Mouse (Mus musculus): ENCODE results near the gene Ap2a2. TPM values are rescaled to one million over a fixed set of nuclear protein-coding genes. Genes with fewer than 3 reads are reported as not detected.
"Not testable (repeated sequence)": the region's sequence is repeated elsewhere in the genome, so short reads cannot be mapped to it uniquely, and the experiment has no call there.

Gene Ap2a2
- polyA plus RNA-seq, 1 experiment from 2014 or later: 132 TPM

- no peak overlapping the region for H3K4me2 ChIP-seq
- H3K4me3 ChIP-seq: no peak overlapping the region
- H3K27ac ChIP-seq: no peak overlapping the region
- peaks cover 35% of the 10 kb centered on the region for H3K36me3 ChIP-seq (replicated peaks)
- no peaks in the 10 kb centered on the region for H3K27me3 ChIP-seq (replicated peaks)
- no peak for ATAC-seq (replicated peaks)
- no peak overlapping the region for H3K9ac ChIP-seq
- WGBS: 81% methylated on average over 8 of the region's 8 CpGs
- no peaks in the 10 kb centered on the region for H3K4me1 ChIP-seq
- H3K9me3 ChIP-seq: no peaks in the 10 kb centered on the region
Observed at GRCm38 (mm10) chr7:141611711-141612370, 49.9 kb downstream of the Ap2a2 start.

- Histone ChIP-seq H3K4me1 (no peaks in the 10 kb centered on the region), H3K36me3 (replicated peaks) (peaks cover 35% of the 10 kb centered on the region), H3K9ac (no peak overlapping the region), H3K27me3 (replicated peaks) (no peaks in the 10 kb centered on the region), H3K4me2 (no peak overlapping the region), H3K27ac (no peak overlapping the region), H3K4me3 (no peak overlapping the region), H3K9me3 (no peaks in the 10 kb centered on the region)
- no peak for ATAC-seq (replicated peaks)
- WGBS: 95% methylated on average over 18 of the region's 18 CpGs
Observed at GRCm38 (mm10) chr7:141612371-141612760, 50.4 kb downstream of the Ap2a2 start.

GRCm38 (mm10) chr7:141612791-141613190 is 50.8 kb downstream of the Ap2a2 start:
- Histone ChIP-seq H3K27ac (no peak overlapping the region), H3K36me3 (replicated peaks) (peaks cover 35% of the 10 kb centered on the region)

GRCm38 (mm10) chr7:141614329-141614832 is 52.4 kb downstream of the Ap2a2 start:
- Histone ChIP-seq H3K9ac (no peak overlapping the region), H3K36me3 (replicated peaks) (peaks cover 32% of the 10 kb centered on the region), H3K4me3 (no peak overlapping the region), H3K27me3 (replicated peaks) (no peaks in the 10 kb centered on the region), H3K4me1 (no peaks in the 10 kb centered on the region), H3K27ac (no peak overlapping the region), H3K4me2 (no peak overlapping the region), H3K9me3 (no peaks in the 10 kb centered on the region)
- ATAC-seq (replicated peaks): no peak
- WGBS: 88% methylated on average over 5 of the region's 5 CpGs

More at GRCm38 (mm10) chr7:141612791-141613190, 50.8 kb downstream of the Ap2a2 start:
- 84% methylated on average over 13 of the region's 13 CpGs for WGBS
- Histone ChIP-seq H3K4me3 (no peak overlapping the region), H3K9ac (no peak overlapping the region), H3K9me3 (no peaks in the 10 kb centered on the region), H3K4me1 (no peaks in the 10 kb centered on the region), H3K27me3 (replicated peaks) (no peaks in the 10 kb centered on the region), H3K4me2 (no peak overlapping the region)
- ATAC-seq (replicated peaks): no peak

- H3K4me1 ChIP-seq: no peaks in the 10 kb centered on the region
- H3K9ac ChIP-seq: no peak overlapping the region
- ATAC-seq (replicated peaks): no peak
- 85% methylated on average over 2 of the region's 2 CpGs for whole genome bisulfite sequencing
- H3K27me3 ChIP-seq (replicated peaks): no peaks in the 10 kb centered on the region
- H3K4me3 ChIP-seq: no peak overlapping the region
- H3K9me3 ChIP-seq: no peaks in the 10 kb centered on the region
- H3K36me3 ChIP-seq (replicated peaks): peaks cover 49% of the 10 kb centered on the region
- no peak overlapping the region for H3K27ac ChIP-seq
- no peak overlapping the region for H3K4me2 ChIP-seq
Observed at GRCm38 (mm10) chr7:141624214-141624613, 62.2 kb downstream of the Ap2a2 start.

GRCm38 (mm10) chr7:141625120-141625810 is 63.3 kb downstream of the Ap2a2 start:
- no peak overlapping the region for H3K4me2 ChIP-seq
- no peak overlapping the region for H3K4me3 ChIP-seq
- H3K4me1 ChIP-seq: no peaks in the 10 kb centered on the region
- WGBS: 94% methylated on average over 6 of the region's 6 CpGs
- H3K27me3 ChIP-seq (replicated peaks): no peaks in the 10 kb centered on the region
- ATAC-seq (replicated peaks): no peak
- H3K9me3 ChIP-seq: no peaks in the 10 kb centered on the region
- H3K9ac ChIP-seq: no peak overlapping the region
- no peak overlapping the region for H3K27ac ChIP-seq
- peaks cover 55% of the 10 kb centered on the region for H3K36me3 ChIP-seq (replicated peaks)

GRCm38 (mm10) chr7:141628018-141628417 is 66.0 kb downstream of the Ap2a2 start:
- WGBS: 94% methylated on average over 2 of the region's 2 CpGs
- H3K4me3 ChIP-seq: no peak overlapping the region

GRCm38 (mm10) chr7:141629241-141629640 is 67.3 kb downstream of the Ap2a2 start:
- H3K36me3 ChIP-seq (replicated peaks): peaks cover 54% of the 10 kb centered on the region
- H3K9ac ChIP-seq: no peak overlapping the region
- no peaks in the 10 kb centered on the region for H3K4me1 ChIP-seq
- no peak overlapping the region for H3K4me2 ChIP-seq
- H3K27ac ChIP-seq: no peak overlapping the region
- no peaks in the 10 kb centered on the region for H3K9me3 ChIP-seq
- no peak overlapping the region for H3K4me3 ChIP-seq
- ATAC-seq (replicated peaks): no peak
- WGBS: 96% methylated on average over 3 of the region's 3 CpGs
- H3K27me3 ChIP-seq (replicated peaks): no peaks in the 10 kb centered on the region

More at GRCm38 (mm10) chr7:141628018-141628417, 66.0 kb downstream of the Ap2a2 start:
- no peak for ATAC-seq (replicated peaks)
- H3K4me1 ChIP-seq: no peaks in the 10 kb centered on the region
- H3K27me3 ChIP-seq (replicated peaks): no peaks in the 10 kb centered on the region
- no peaks in the 10 kb centered on the region for H3K9me3 ChIP-seq
- no peak overlapping the region for H3K27ac ChIP-seq
- H3K9ac ChIP-seq: no peak overlapping the region
- no peak overlapping the region for H3K4me2 ChIP-seq
- peaks cover 48% of the 10 kb centered on the region for H3K36me3 ChIP-seq (replicated peaks)

GRCm38 (mm10) chr7:141638077-141638476 is 76.1 kb downstream of the Ap2a2 start:
- not testable (repeated sequence) for H3K4me1 ChIP-seq; H3K4me3 ChIP-seq; H3K4me2 ChIP-seq; H3K27me3 ChIP-seq (replicated peaks); H3K27ac ChIP-seq; H3K9ac ChIP-seq; H3K9me3 ChIP-seq
- 86% methylated on average over 3 of the region's 3 CpGs for WGBS
- H3K36me3 ChIP-seq (replicated peaks): peaks cover 12% of the 10 kb centered on the region; the same call in 1 of the 2 replicates
- ATAC-seq (replicated peaks): peak; percentile 38

GRCm38 (mm10) chr7:141638513-141639334 is 76.8 kb downstream of the Ap2a2 start:
- H3K9me3 ChIP-seq; H3K4me3 ChIP-seq; H3K4me2 ChIP-seq; H3K9ac ChIP-seq; H3K27me3 ChIP-seq (replicated peaks); H3K4me1 ChIP-seq; H3K27ac ChIP-seq: not testable (repeated sequence)
- peak; percentile 67 for ATAC-seq (replicated peaks)
- H3K36me3 ChIP-seq (replicated peaks): peaks cover 11% of the 10 kb centered on the region; the same call in 1 of the 2 replicates
- WGBS: 92% methylated on average over 6 of the region's 8 CpGs

GRCm38 (mm10) chr7:141639335-141639890 is 77.4 kb downstream of the Ap2a2 start:
- H3K9ac ChIP-seq: not testable (repeated sequence)
- 84% methylated on average over 5 of the region's 5 CpGs for WGBS
- peak; percentile 61 for ATAC-seq (replicated peaks)

GRCm38 (mm10) chr7:141642375-141642774 is 80.4 kb downstream of the Ap2a2 start:
- 100% methylated on average over 1 of the region's 1 CpGs for WGBS
- Histone ChIP-seq H3K4me1 (no peaks in the 10 kb centered on the region), H3K27me3 (replicated peaks) (no peaks in the 10 kb centered on the region), H3K4me3 (no peak overlapping the region), H3K36me3 (replicated peaks) (no peaks in the 10 kb centered on the region), H3K4me2 (no peak overlapping the region), H3K9me3 (no peaks in the 10 kb centered on the region), H3K27ac (no peak overlapping the region), H3K9ac (no peak overlapping the region)
- no peak for ATAC-seq (replicated peaks)

More at GRCm38 (mm10) chr7:141639335-141639890, 77.4 kb downstream of the Ap2a2 start:
- H3K27ac ChIP-seq; H3K4me1 ChIP-seq; H3K4me2 ChIP-seq; H3K4me3 ChIP-seq; H3K27me3 ChIP-seq (replicated peaks); H3K9me3 ChIP-seq; H3K36me3 ChIP-seq (replicated peaks): not testable (repeated sequence)
